Mouse (Mus musculus) stomach, embryonic 15.5 days (tissue): ENCODE measurements around the gene Pstpip1. TPM values are rescaled to one million over a fixed set of nuclear protein-coding genes. Genes with fewer than 3 reads are reported as not detected.

Source experiments
- ATAC-seq: fragments of 200-750 bp; cut with Nextera tagmentation; 2 replicates; pipeline ENCODE4 v1.8.0; 2017; ENCODE audit warnings: low read depth, moderate number of reproducible peaks, moderate TSS enrichment; ENCODE audit not compliant: insufficient read depth, low FRiP score
- H3K27ac ChIP-seq: fragments of 300-500 bp; sonication (generic); 2 replicates; pipeline ENCODE4 v1.5.1; 2015; ENCODE audit warnings: mild to moderate bottlenecking, inconsistent platforms
- H3K27me3 ChIP-seq: fragments of 300-500 bp; sonication (generic); replicated peaks from 2 replicates; pipeline ENCODE4 v1.6.1; 2015; ENCODE audit warnings: inconsistent platforms
- H3K36me3 ChIP-seq: fragments of 300-500 bp; sonication (generic); 2 replicates; pipeline ENCODE4 v1.6.1; 2015; ENCODE audit warnings: inconsistent platforms
- H3K4me1 ChIP-seq: fragments of 300-500 bp; sonication (generic); 2 replicates; pipeline ENCODE4 v1.6.1; 2015; ENCODE audit warnings: inconsistent platforms
- H3K4me2 ChIP-seq: fragments of 300-500 bp; sonication (generic); 2 replicates; pipeline ENCODE4 v1.6.1; 2015; ENCODE audit warnings: mild to moderate bottlenecking, inconsistent platforms
- H3K4me3 ChIP-seq: fragments of 300-500 bp; sonication (generic); replicated peaks from 2 replicates; pipeline ENCODE4 v1.5.1; 2015; ENCODE audit warnings: inconsistent platforms
- H3K9ac ChIP-seq: fragments of 300-500 bp; sonication (generic); 2 replicates; pipeline ENCODE4 v1.6.1; 2015; ENCODE audit warnings: inconsistent platforms
- H3K9me3 ChIP-seq: fragments of 300-500 bp; sonication (generic); 2 replicates; pipeline ENCODE4 v1.6.1; 2016; ENCODE audit warnings: inconsistent platforms
- WGBS: fragments of 180-500 bp; shearing (Covaris S2); methylation state at CpG from one replicate; pipeline ENCODE4 v1.1.7; 2015; 5-methylcytosine and 5-hydroxymethylcytosine counted together
- polyA plus RNA-seq: library from polyadenylated mRNA; unstranded; fragments of >200 nt; fragmentation: Nextera tagmentation; extraction: Ambion mirVana; gene quantifications from 2 replicates; pipeline ENCODE4 v1.2.1, GENCODE M21; 2015

The Pstpip1 gene
- polyA plus RNA-seq, 1 experiment from 2014 or later: 2.4 TPM

DNA sequence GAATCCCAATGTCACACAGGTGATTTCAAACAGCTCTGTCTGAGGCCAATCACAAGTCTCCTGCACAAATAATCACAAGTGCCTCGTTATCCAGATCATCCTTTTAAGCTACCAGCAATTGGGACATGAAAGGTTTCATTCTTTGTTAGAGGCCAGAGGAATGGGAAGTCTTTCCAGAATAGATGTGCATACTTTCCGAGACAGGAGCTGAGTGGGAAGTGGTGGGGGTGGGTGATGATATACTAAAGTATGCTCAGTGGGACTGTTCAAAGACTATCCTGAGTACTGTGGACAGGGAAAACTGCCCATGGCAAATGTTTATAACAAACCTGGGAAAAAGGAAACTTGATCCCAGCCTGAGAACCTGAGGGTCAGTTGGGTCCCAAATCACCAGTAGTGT is 69.7 kb downstream of the Pstpip1 start:
- 13% methylated on average over 2 of the region's 2 CpGs for WGBS
- H3K9ac ChIP-seq: no peak overlapping the region; the same call in 1 of the 2 replicates
- ATAC-seq: no peak

DNA sequence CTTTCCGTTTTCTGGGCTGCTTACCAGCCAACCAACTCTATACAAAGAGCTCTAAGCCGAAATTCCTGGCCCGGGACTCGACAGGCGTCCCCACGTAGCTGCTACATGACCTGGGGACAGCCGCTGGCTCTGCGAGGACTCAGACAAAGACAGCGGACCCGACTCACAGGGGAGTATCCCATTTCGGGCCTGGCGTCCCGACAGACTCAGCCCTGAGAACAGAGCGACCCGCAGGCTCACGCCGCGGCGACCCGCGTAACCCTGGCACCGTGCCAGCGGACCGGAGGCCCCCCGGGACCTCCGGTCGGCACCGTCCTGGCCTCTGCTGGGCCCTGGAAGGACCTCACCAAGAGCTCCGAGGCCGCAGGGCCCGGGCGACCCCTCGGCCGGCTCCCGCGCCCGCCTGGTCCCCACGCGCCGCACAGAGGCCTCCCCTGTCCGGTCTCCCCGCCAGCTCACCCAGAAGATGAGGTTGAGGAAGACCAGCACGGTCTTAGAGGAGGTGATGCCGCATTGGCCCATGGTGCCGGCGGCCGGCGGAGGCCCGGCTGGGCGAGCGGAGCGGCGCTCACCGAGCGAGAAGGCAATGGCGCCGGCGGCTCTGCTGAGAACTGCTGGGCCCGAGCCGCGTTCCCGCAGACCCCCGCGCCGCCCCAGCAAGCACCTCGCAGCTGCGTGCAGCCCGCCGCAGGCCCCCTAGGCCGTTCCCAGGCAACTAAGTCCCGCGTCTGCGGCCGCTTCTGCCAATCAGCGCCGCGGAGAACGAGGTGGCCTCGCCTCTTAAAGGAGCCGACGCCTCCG is 70.8 kb downstream of the Pstpip1 start:
- H3K27ac ChIP-seq: peak overlapping the region; percentile 89
- H3K9me3 ChIP-seq: no peaks in the 10 kb centered on the region
- ATAC-seq: peak; percentile 96
- no peaks in the 10 kb centered on the region for H3K36me3 ChIP-seq
- no peaks in the 10 kb centered on the region for H3K27me3 ChIP-seq
- peak overlapping the region; percentile 97 for H3K4me3 ChIP-seq
- peak overlapping the region; percentile 97 for H3K9ac ChIP-seq
- WGBS: under 1% methylated on average over 82 of the region's 82 CpGs
- H3K4me1 ChIP-seq: peaks cover 10% of the 10 kb centered on the region; the same call in 1 of the 2 replicates
- peak overlapping the region; percentile 58 for H3K4me2 ChIP-seq

More for the DNA sequence above, 69.7 kb downstream of the Pstpip1 start:
- Histone ChIP-seq H3K27ac (no peak overlapping the region), H3K4me3 (peak overlapping the region; percentile 97; the same call in 1 of the 2 replicates), H3K36me3 (no peaks in the 10 kb centered on the region), H3K4me2 (peak overlapping the region; percentile 58), H3K27me3 (no peaks in the 10 kb centered on the region), H3K9me3 (no peaks in the 10 kb centered on the region), H3K4me1 (peaks cover 10% of the 10 kb centered on the region; the same call in 1 of the 2 replicates)

DNA sequence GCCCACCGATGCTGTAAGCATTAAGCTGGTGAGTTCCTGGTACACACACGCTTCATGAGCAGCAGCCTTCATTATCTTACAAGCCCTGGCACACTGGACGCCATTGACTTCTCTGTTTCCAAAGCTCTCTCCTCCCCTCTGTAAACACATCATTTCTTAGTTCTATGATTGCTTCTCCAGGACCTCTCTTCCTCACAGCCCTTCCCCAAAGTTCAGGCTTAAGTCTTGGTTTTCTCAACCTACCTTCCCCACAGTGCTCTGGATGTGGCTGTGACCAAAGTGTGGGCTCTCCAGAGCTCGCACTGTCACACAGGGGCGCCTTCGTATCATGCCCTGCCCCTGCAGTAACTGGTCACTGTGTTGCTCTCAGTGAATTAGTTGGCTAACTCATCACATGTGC is 75.6 kb downstream of the Pstpip1 start, which contains the start of gene Tspan3:
Gene Tspan3 (minus strand): TSS at position 101 of the 400 bp plus-strand sequence.
- no peaks in the 10 kb centered on the region; the same call in 1 of the 2 replicates for H3K4me1 ChIP-seq
- no peak within 1 kb of the TSS for H3K4me2 ChIP-seq
- ATAC-seq: no peak
- no peak within 1 kb of the TSS for H3K9ac ChIP-seq
- 88% methylated on average over 6 of the region's 6 CpGs for WGBS
- no peaks in the 10 kb centered on the region for H3K27me3 ChIP-seq
- no peaks in the 10 kb centered on the region for H3K36me3 ChIP-seq
- no peaks in the 10 kb centered on the region for H3K9me3 ChIP-seq
- H3K4me3 ChIP-seq: no peak within 1 kb of the TSS
- no peak within 1 kb of the TSS for H3K27ac ChIP-seq

DNA sequence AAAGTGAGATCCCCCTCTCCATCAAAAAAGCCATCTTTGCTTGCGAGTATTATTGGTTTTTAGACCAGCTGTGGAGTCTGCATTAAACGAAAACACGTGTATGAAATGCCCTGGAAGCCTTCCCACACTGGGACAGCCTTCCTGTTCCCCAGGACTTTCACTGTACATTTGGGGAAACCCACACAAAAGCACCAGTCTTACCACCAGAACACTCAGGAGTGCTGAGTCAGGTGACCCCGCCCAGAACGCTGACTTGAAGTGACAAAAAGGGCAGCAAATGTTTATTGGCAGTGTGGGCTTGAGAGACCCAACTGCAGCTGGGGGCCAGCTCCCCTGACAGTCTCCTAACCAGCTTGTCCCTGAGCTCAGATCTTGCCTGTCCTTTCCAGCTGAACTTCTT is 76.4 kb downstream of the Pstpip1 start:
- no peak overlapping the region for H3K9ac ChIP-seq
- H3K27ac ChIP-seq: no peak overlapping the region
- H3K4me1 ChIP-seq: no peaks in the 10 kb centered on the region; the same call in 1 of the 2 replicates
- no peak overlapping the region for H3K4me3 ChIP-seq
- no peak for ATAC-seq
- H3K9me3 ChIP-seq: no peaks in the 10 kb centered on the region
- H3K27me3 ChIP-seq: no peaks in the 10 kb centered on the region
- no peak overlapping the region for H3K4me2 ChIP-seq
- H3K36me3 ChIP-seq: no peaks in the 10 kb centered on the region
- 40% methylated on average over 5 of the region's 5 CpGs for WGBS

DNA sequence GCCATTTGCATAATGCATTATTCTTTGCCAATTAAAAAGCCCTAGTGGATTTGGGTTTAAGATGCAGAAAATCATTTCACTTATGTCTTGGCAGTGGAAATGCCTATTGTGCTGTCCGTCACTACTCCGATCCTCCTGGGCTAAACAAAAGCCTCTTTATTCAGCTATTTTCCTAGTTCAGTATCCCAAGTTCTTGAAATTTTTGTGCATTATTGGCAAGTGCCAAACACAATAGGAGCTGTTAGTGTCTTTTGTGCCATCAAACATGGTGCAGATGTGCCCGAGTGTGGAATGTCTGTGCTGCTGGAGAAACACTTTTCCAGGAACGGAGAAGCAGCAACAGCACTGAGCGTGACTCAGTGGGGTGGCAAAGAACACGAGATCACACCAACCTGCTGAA is 77.9 kb downstream of the Pstpip1 start:
- Histone ChIP-seq H3K9ac (no peak overlapping the region), H3K27me3 (no peaks in the 10 kb centered on the region), H3K9me3 (no peaks in the 10 kb centered on the region), H3K36me3 (no peaks in the 10 kb centered on the region), H3K4me3 (no peak overlapping the region), H3K4me2 (no peak overlapping the region), H3K4me1 (no peaks in the 10 kb centered on the region; the same call in 1 of the 2 replicates), H3K27ac (no peak overlapping the region)
- 71% methylated on average over 6 of the region's 6 CpGs for WGBS
- ATAC-seq: no peak

DNA sequence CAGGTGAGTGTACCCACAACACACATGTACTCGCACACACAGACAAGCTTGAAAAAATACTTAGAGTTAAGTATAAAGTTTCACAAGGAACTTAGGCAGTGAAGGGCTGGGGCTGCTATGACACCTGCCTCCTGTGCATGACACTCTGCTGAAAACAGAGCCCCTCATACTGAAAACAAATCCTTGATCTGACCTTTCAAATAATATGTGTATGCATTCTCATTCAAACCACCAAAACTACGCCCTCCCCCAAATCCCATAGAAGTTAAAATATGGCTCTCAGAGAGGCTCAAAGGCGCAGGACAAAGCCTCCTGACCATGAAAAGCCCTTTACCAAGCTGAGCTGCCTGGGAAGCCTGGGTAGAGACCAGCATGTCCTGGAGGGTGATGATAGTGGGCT is 85.6 kb downstream of the Pstpip1 start:
- H3K36me3 ChIP-seq: no peaks in the 10 kb centered on the region
- no peaks in the 10 kb centered on the region for H3K27me3 ChIP-seq
- no peaks in the 10 kb centered on the region for H3K4me1 ChIP-seq
- no peaks in the 10 kb centered on the region for H3K9me3 ChIP-seq
- no peak overlapping the region for H3K27ac ChIP-seq
- no peak overlapping the region for H3K9ac ChIP-seq
- no peak overlapping the region for H3K4me2 ChIP-seq
- ATAC-seq: no peak
- 86% methylated on average over 3 of the region's 3 CpGs for WGBS
- no peak overlapping the region for H3K4me3 ChIP-seq

DNA sequence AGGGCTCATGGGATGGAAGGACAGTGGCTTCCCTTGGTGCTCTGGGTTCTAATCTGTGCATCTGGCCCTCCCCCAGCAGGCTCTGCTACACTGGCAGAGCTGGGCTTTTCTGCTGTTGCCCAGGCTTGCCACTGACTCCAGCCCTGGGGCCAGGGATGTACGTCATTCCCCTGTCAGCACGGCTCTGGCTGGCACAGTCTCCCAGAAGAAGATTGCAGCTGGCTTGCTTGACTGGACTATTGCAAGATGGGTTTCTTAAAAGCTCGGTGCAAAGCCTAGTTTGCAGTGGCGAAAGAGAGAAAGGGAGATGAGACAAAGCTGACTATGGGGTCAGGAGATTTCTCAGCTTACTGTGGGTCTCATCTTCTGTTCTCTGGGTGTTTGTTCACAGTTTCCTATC is 87.6 kb downstream of the Pstpip1 start:
- H3K4me2 ChIP-seq: no peak overlapping the region
- 80% methylated on average over 4 of the region's 4 CpGs for WGBS
- no peak overlapping the region for H3K4me3 ChIP-seq
- no peak overlapping the region for H3K9ac ChIP-seq
- no peak for ATAC-seq
- no peaks in the 10 kb centered on the region for H3K36me3 ChIP-seq
- H3K27ac ChIP-seq: no peak overlapping the region
- H3K9me3 ChIP-seq: no peaks in the 10 kb centered on the region
- H3K27me3 ChIP-seq: no peaks in the 10 kb centered on the region
- H3K4me1 ChIP-seq: no peaks in the 10 kb centered on the region

Other genes with a start within 250 kb of the Pstpip1 start
- 9.6 and 10.1 TPM in 2 replicates for gene Scaper, start 151.8 kb upstream of the Pstpip1 start, polyA plus RNA-seq
- not detected in 2 replicates for gene 4930563M21Rik, start 79.4 kb upstream of the Pstpip1 start, polyA plus RNA-seq
- 187 and 192 TPM in 2 replicates for gene Rcn2, start 48.1 kb upstream of the Pstpip1 start, polyA plus RNA-seq
- gene Tspan3, start 75.5 kb downstream of the Pstpip1 start, polyA plus RNA-seq: 409 and 422 TPM in 2 replicates